Mouse (Mus musculus): ENCODE measurements around the gene Scn9a. TPM values are rescaled to one million over a fixed set of nuclear protein-coding genes. Genes with fewer than 3 reads are reported as not detected.

The Scn9a gene
- polyA plus RNA-seq, 1 experiment from 2014 or later, result 0.19 TPM

DNA sequence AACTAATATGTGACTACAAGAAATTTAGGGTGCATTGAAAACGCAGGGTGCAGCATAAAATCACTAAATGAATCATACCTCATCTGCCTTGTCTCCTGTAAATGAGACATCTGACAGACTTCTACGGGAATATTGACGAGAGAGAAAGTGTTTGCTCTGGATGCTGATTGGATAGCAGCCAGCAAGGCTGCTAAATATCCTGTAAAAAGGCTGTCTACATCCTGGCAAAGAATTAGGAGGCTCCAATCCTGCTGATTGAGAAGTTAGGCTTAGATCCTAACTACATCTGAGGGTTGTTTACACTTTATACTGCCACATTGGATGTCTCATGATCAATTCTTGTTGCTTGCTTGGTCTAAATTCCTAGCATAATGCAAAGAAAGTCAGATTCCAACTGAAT, 44.6 kb downstream of the Scn9a start:
- Histone ChIP-seq H3K9ac (ENCODE audit: low read length) (no peak overlapping the region), H3K4me2 (ENCODE audit: low read depth, low read length) (no peak overlapping the region), H3K36me3 (ENCODE audit: control insufficient read depth, insufficient read depth, low read length) (no peaks in the 10 kb centered on the region), H3K4me3 (ENCODE audit: low read length) (no peak overlapping the region), H3K27ac (ENCODE audit: low read length) (no peak overlapping the region), H3K4me1 (replicated peaks; ENCODE audit: control insufficient read depth, insufficient read depth, low read length) (no peaks in the 10 kb centered on the region), H3K27me3 (ENCODE audit: control insufficient read depth, insufficient read depth, low read depth, low read length) (no peaks in the 10 kb centered on the region), H3K9me3 (ENCODE audit: control insufficient read depth, low read length) (no peaks in the 10 kb centered on the region)
- 62% methylated on average over 3 of the region's 3 CpGs for WGBS
- ATAC-seq (ENCODE audit: low read depth), result no peak

DNA sequence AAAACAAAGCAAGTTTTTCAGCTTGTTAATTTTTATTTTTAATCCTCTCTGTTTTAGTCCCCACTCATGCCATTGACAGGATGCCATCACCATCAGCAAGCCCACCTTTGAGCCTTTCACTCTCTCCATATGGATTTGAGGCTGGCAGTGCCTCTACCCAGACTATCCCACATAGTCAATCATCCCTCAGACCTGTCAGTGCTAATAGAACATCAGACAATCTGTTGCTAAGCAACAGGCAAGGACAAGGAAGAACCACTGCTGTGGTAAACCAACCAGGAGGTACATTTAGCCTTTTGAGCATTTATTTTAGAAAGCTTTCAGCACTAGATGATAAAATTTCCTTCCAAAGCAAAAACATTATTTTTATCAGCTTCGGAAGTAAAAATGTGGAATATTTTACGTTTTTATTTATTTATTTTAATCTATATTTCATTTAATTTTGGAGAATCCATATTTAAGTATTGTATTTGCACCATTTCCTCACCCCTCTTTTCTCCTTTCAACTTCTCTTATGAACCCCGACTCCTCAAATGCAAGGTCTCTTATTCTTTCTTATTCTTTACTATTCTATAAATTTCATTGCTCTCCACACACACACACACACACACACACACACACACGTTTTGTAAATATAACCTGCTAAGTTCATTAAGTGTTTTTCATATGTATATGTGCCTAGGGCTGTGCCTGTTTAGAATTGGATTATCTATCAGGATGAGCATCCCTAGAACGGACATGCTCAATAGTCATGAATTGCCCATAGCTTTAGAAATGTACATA, 54.5 kb downstream of the Scn9a start:
- no peaks in the 10 kb centered on the region for H3K9me3 ChIP-seq (ENCODE audit: control insufficient read depth, low read length)
- no peak for ATAC-seq (ENCODE audit: low read depth)
- H3K27ac ChIP-seq (ENCODE audit: low read length), result no peak overlapping the region
- H3K27me3 ChIP-seq (ENCODE audit: control insufficient read depth, insufficient read depth, low read depth, low read length), result no peaks in the 10 kb centered on the region
- H3K9ac ChIP-seq (ENCODE audit: low read length), result no peak overlapping the region
- H3K4me2 ChIP-seq (ENCODE audit: low read depth, low read length), result no peak overlapping the region
- 62% methylated on average over 5 of the region's 5 CpGs for WGBS
- no peak overlapping the region for H3K4me3 ChIP-seq (ENCODE audit: low read length)
- no peaks in the 10 kb centered on the region for H3K36me3 ChIP-seq (ENCODE audit: control insufficient read depth, insufficient read depth, low read length)
- no peaks in the 10 kb centered on the region for H3K4me1 ChIP-seq (replicated peaks; ENCODE audit: control insufficient read depth, insufficient read depth, low read length)

DNA sequence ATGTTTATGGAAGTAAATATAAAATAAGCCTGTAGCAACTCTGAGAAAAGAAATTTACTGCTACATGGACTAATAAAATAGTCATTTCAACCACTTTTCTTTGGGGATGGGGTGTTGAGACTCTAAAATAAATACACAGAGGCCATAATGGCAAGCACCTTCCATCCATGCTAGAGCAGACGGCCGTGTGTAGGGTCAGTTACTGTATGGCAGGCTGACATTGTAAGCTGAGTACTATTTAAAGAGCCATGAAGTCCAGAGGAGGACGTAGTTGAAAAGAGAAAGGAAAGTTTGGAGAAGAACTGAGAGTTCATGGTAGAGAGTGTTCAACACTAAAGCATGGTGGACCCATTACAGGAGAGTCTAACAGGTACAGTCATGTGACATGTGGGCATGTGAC, 86.5 kb downstream of the Scn9a start:
- ATAC-seq (ENCODE audit: low read depth), result no peak
- H3K27ac ChIP-seq (ENCODE audit: low read length), result no peak overlapping the region
- H3K4me1 ChIP-seq (replicated peaks; ENCODE audit: control insufficient read depth, insufficient read depth, low read length), result no peaks in the 10 kb centered on the region
- no peaks in the 10 kb centered on the region for H3K36me3 ChIP-seq (ENCODE audit: control insufficient read depth, insufficient read depth, low read length)
- no peak overlapping the region for H3K9ac ChIP-seq (ENCODE audit: low read length)
- H3K9me3 ChIP-seq (ENCODE audit: control insufficient read depth, low read length), result no peaks in the 10 kb centered on the region
- 62% methylated on average over 3 of the region's 3 CpGs for WGBS
- no peaks in the 10 kb centered on the region for H3K27me3 ChIP-seq (ENCODE audit: control insufficient read depth, insufficient read depth, low read depth, low read length)
- no peak overlapping the region for H3K4me2 ChIP-seq (ENCODE audit: low read depth, low read length)
- no peak overlapping the region for H3K4me3 ChIP-seq (ENCODE audit: low read length)

DNA sequence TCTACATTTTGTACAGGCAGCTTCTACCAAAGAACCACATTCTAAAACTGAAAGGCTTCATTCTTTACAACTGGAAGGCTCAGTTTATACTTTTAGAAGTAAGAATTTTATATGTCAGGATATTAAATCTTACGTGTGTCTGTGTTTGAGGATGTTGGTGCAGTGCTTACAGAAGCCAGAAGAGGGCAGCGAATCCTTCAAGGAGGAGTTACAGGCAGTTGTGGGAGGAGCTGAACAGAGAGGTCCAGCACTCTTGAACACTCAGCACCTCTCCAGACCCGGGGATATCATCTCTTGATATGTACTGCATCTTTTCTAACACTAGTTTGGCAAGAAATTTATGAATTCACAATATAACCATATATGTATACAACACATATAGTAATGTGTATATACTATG, 114.8 kb downstream of the Scn9a start:
- WGBS, result 69% methylated on average over 3 of the region's 3 CpGs
- Histone ChIP-seq H3K4me3 (ENCODE audit: low read length) (no peak overlapping the region), H3K27ac (ENCODE audit: low read length) (no peak overlapping the region), H3K27me3 (ENCODE audit: control insufficient read depth, insufficient read depth, low read depth, low read length) (no peaks in the 10 kb centered on the region), H3K36me3 (ENCODE audit: control insufficient read depth, insufficient read depth, low read length) (no peaks in the 10 kb centered on the region), H3K9me3 (ENCODE audit: control insufficient read depth, low read length) (no peaks in the 10 kb centered on the region), H3K4me1 (replicated peaks; ENCODE audit: control insufficient read depth, insufficient read depth, low read length) (no peaks in the 10 kb centered on the region), H3K9ac (ENCODE audit: low read length) (no peak overlapping the region), H3K4me2 (ENCODE audit: low read depth, low read length) (no peak overlapping the region)
- ATAC-seq (ENCODE audit: low read depth), result no peak

DNA sequence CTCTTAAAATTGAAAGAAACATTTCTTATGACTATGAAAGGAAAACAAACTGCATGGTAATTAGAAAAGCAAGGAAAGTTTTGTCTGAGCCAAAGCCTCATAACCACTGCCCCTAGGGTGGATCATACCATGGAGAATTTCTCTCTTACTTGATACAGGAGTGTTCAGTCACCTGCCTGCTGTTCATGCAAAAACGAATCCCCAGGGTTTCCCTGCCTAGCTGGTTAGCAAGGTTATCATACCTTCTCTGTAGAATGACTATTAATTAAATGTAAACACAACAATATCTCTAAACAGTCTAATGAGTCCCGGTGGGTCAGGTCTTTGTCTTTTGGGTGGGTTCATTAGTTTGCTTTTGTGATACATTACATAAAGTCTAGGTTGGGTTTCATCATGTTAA, 123.3 kb downstream of the Scn9a start:
- Histone ChIP-seq H3K27me3 (ENCODE audit: control insufficient read depth, insufficient read depth, low read depth, low read length) (no peaks in the 10 kb centered on the region), H3K27ac (ENCODE audit: low read length) (no peak overlapping the region), H3K4me1 (replicated peaks; ENCODE audit: control insufficient read depth, insufficient read depth, low read length) (no peaks in the 10 kb centered on the region), H3K4me2 (ENCODE audit: low read depth, low read length) (no peak overlapping the region), H3K9ac (ENCODE audit: low read length) (no peak overlapping the region), H3K36me3 (ENCODE audit: control insufficient read depth, insufficient read depth, low read length) (no peaks in the 10 kb centered on the region), H3K9me3 (ENCODE audit: control insufficient read depth, low read length) (no peaks in the 10 kb centered on the region), H3K4me3 (ENCODE audit: low read length) (no peak overlapping the region)
- WGBS, result 67% methylated on average over 2 of the region's 2 CpGs
- no peak for ATAC-seq (ENCODE audit: low read depth)

DNA sequence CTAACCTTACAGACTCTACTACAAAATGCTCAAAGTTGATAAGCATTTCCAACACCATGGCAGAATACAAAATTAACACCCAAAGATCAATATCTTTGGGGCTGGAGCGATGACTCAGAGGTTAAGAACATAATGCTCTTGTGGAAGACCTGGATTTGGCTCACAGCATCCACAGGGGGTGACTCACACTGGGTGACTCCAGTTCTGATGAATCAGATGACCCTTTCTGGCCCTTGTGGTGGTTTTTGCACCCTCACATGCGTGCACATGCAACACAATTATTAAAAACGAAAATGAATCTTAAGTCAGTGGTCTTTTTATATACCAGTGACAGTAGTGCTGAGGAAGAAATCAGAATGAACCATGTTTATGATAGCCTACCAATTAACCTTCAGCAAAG, 126.7 kb downstream of the Scn9a start:
- no peaks in the 10 kb centered on the region for H3K27me3 ChIP-seq (ENCODE audit: control insufficient read depth, insufficient read depth, low read depth, low read length)
- H3K4me3 ChIP-seq (ENCODE audit: low read length), result no peak overlapping the region
- ATAC-seq (ENCODE audit: low read depth), result no peak
- no peaks in the 10 kb centered on the region for H3K9me3 ChIP-seq (ENCODE audit: control insufficient read depth, low read length)
- 70% methylated on average over 3 of the region's 3 CpGs for WGBS
- H3K27ac ChIP-seq (ENCODE audit: low read length), result no peak overlapping the region
- no peaks in the 10 kb centered on the region for H3K4me1 ChIP-seq (replicated peaks; ENCODE audit: control insufficient read depth, insufficient read depth, low read length)
- no peak overlapping the region for H3K9ac ChIP-seq (ENCODE audit: low read length)
- no peak overlapping the region for H3K4me2 ChIP-seq (ENCODE audit: low read depth, low read length)
- no peaks in the 10 kb centered on the region for H3K36me3 ChIP-seq (ENCODE audit: control insufficient read depth, insufficient read depth, low read length)

DNA sequence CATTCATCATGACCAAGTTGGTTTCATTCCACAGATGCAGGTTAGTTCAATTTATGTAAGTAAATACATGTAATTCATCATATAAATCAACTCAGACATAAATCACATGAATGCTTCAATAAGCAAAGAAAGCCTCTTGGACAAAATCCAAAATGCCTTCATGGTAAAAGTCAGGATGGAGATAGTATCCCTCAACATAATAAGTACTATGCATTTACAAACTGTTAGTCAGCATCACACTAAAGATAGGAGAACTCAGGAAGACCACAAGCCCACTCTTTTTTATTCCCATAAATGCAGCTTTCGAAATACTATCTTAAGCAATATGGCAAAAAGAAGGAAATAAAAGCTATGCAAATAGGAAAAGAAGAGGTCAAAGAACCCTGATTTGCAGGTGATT, 127.1 kb downstream of the Scn9a start:
- Histone ChIP-seq H3K4me3 (ENCODE audit: low read length) (no peak overlapping the region), H3K4me2 (ENCODE audit: low read depth, low read length) (no peak overlapping the region), H3K27ac (ENCODE audit: low read length) (no peak overlapping the region), H3K36me3 (ENCODE audit: control insufficient read depth, insufficient read depth, low read length) (no peaks in the 10 kb centered on the region), H3K4me1 (replicated peaks; ENCODE audit: control insufficient read depth, insufficient read depth, low read length) (no peaks in the 10 kb centered on the region), H3K9me3 (ENCODE audit: control insufficient read depth, low read length) (no peaks in the 10 kb centered on the region), H3K9ac (ENCODE audit: low read length) (no peak overlapping the region), H3K27me3 (ENCODE audit: control insufficient read depth, insufficient read depth, low read depth, low read length) (no peaks in the 10 kb centered on the region)
- WGBS, result 93% methylated on average over 1 of the region's 1 CpGs
- no peak for ATAC-seq (ENCODE audit: low read depth)

DNA sequence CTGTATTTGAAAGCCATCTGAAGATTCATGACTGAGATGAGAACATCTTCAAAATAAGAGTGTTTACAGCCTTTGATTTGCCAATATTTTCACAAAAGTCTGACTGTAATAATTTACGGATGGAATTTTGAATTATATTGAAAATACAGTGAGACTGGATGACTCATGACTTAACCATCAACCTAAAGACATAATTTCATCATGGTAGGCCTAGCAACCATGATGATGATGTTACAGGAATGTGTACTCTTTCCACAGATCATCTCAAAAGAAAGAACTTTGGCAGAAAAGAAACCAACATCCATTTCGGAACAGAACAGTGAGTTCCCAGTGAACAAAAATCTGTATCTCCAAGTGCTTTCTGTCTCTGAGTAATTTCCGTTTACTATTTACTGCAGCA, 132.6 kb downstream of the Scn9a start:
- Histone ChIP-seq H3K4me3 (ENCODE audit: low read length) (no peak overlapping the region), H3K27ac (ENCODE audit: low read length) (no peak overlapping the region), H3K4me2 (ENCODE audit: low read depth, low read length) (no peak overlapping the region), H3K4me1 (replicated peaks; ENCODE audit: control insufficient read depth, insufficient read depth, low read length) (no peaks in the 10 kb centered on the region), H3K9me3 (ENCODE audit: control insufficient read depth, low read length) (no peaks in the 10 kb centered on the region), H3K9ac (ENCODE audit: low read length) (no peak overlapping the region), H3K27me3 (ENCODE audit: control insufficient read depth, insufficient read depth, low read depth, low read length) (no peaks in the 10 kb centered on the region), H3K36me3 (ENCODE audit: control insufficient read depth, insufficient read depth, low read length) (no peaks in the 10 kb centered on the region)
- ATAC-seq (ENCODE audit: low read depth), result no peak
- WGBS, result 80% methylated on average over 3 of the region's 3 CpGs

DNA sequence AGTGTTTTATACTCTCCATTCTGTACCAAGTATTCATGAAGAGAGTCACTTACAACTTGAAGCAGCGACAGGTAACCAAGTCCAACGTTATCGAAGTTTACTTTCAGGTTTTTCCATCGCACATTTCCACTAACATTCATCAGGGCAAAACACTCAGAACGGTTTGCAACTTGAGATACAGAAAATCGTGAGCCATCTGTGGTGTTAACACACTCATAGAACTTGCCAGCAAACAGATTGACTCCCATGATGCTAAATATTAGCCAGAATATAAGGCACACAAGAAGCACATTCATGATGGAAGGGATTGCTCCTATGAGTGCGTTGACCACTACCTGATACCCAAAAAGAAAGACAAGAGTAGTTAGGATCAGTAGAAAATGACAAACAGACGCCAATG, 140.2 kb downstream of the Scn9a start:
- H3K27ac ChIP-seq (ENCODE audit: low read length), result no peak overlapping the region
- no peak overlapping the region for H3K4me2 ChIP-seq (ENCODE audit: low read depth, low read length)
- no peak overlapping the region for H3K4me3 ChIP-seq (ENCODE audit: low read length)
- no peak for ATAC-seq (ENCODE audit: low read depth)
- no peaks in the 10 kb centered on the region for H3K9me3 ChIP-seq (ENCODE audit: control insufficient read depth, low read length)
- no peaks in the 10 kb centered on the region for H3K36me3 ChIP-seq (ENCODE audit: control insufficient read depth, insufficient read depth, low read length)
- H3K4me1 ChIP-seq (replicated peaks; ENCODE audit: control insufficient read depth, insufficient read depth, low read length), result no peaks in the 10 kb centered on the region
- H3K27me3 ChIP-seq (ENCODE audit: control insufficient read depth, insufficient read depth, low read depth, low read length), result no peaks in the 10 kb centered on the region
- no peak overlapping the region for H3K9ac ChIP-seq (ENCODE audit: low read length)
- 76% methylated on average over 8 of the region's 8 CpGs for WGBS

DNA sequence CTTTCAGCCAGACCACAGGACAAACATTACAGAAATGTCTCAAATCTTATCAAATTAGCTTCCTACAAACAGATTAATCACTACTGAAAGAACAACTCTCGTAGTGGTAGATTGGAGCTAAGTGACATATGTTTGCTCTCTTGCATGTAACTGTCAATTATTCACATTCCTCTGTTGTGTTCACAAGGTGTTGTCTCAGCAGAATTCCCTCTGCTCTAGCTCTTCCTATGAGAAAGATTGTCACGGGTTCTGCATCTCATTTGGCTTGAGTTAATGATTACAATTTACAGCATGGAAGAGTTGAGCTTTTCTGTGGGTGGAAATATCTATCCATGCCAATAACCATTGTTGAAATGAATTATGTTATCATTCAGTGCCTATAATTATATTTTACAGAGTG, 156.4 kb downstream of the Scn9a start:
- no peaks in the 10 kb centered on the region for H3K27me3 ChIP-seq (ENCODE audit: control insufficient read depth, insufficient read depth, low read depth, low read length)
- no peaks in the 10 kb centered on the region for H3K36me3 ChIP-seq (ENCODE audit: control insufficient read depth, insufficient read depth, low read length)
- H3K9ac ChIP-seq (ENCODE audit: low read length), result no peak overlapping the region
- no peaks in the 10 kb centered on the region for H3K9me3 ChIP-seq (ENCODE audit: control insufficient read depth, low read length)
- H3K4me3 ChIP-seq (ENCODE audit: low read length), result no peak overlapping the region
- no peak for ATAC-seq (ENCODE audit: low read depth)
- H3K4me2 ChIP-seq (ENCODE audit: low read depth, low read length), result no peak overlapping the region
- H3K4me1 ChIP-seq (replicated peaks; ENCODE audit: control insufficient read depth, insufficient read depth, low read length), result no peaks in the 10 kb centered on the region
- 40% methylated on average over 2 of the region's 2 CpGs for WGBS
- no peak overlapping the region for H3K27ac ChIP-seq (ENCODE audit: low read length)

Data from lung, embryonic 16.5 days (tissue).